Mouse (Mus musculus) CD4-positive helper T cell, adult 2 months (primary cell): ENCODE measurements around the gene Vmn1r155.
"Not testable (repeated sequence)": the region's sequence is repeated elsewhere in the genome, so short reads cannot be mapped to it uniquely, and the experiment has no call there.

ENCODE experiments used
- DNase-seq: peaks from one replicate; pipeline ENCODE4 v3.0.0-alpha.2; 2012; ENCODE audit warnings: low read depth, missing footprints, low spot score

Vmn1r155 gene

DNA sequence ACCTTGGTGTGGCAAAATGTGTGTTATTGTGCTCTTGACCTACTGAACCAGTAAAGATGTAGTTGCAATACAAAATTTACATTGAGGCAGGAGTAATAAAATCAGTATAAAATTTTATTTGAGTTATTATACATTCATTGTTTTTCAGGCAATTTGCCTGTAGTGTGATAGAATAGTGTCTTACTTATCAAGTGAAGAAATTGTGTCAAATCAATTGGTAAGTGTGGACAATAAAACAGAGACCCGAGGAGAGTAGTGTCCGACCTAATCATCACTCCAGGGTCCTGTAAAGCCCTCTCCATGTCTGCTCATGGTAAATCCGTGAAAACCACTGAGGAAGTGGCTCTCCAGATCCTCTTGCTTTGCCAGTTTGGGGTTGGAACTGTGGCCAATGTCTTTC is at the start of gene Vmn1r155:
Gene Vmn1r155 (plus strand): TSS at position 301 of the 400 bp plus-strand sequence.
- not testable (repeated sequence) for DNase-seq

DNA sequence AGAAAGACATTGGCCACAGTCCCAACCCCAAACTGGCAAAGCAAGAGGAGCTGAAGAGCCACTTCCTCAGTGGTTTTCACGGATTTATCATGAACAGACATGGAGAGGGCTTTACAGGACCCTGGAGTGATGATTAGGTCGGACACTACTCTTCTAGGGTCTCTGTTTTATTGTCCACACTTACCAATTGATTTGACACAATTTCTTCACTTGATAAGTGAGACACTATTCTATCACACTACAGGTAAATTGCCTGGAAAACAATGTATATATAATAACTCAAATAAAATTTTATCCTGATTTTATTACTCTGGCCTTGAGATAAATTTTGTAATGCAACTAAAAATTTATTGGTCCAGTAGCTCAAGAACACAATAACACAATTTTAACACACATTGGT is 34.4 kb downstream of the Vmn1r155 start, which contains the start of gene Gm8693:
Gene Gm8693 (minus strand): TSS at position 101 of the 400 bp plus-strand sequence.
- DNase-seq: not testable (repeated sequence)
